Mouse (Mus musculus): ENCODE results near the gene Ltb4r2. TPM values are rescaled to one million over a fixed set of nuclear protein-coding genes. Genes with fewer than 3 reads are reported as not detected.

The Ltb4r2 gene
- polyA plus RNA-seq, 1 experiment = 0.06 TPM

DNA sequence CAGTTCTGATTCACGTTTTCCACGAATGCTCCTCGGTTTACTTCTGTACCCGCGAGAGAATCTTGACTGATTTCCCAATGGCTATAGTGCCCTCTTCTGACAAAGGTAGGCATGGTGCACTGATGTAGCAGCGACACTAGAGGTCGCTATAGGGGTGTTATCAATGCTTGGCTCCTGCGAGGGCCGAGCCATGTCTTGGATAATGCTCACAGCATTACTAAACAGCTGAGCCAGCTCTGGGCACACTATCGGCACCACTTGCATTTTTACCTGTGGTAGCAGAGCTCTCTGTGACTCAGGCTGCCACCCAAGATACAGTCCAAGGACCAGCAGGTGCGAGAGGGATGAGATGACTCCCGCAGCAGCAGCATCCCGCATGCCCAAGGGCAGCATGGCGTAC, 20.1 kb downstream of the Ltb4r2 start:
- no peak for DNase-seq (ENCODE audit: low spot score)

- DNase-seq (ENCODE audit: low spot score) = no peak
These were observed 21.2 kb downstream of the Ltb4r2 start for GRCm38 (mm10) chr14:55782361-55782960.

DNA sequence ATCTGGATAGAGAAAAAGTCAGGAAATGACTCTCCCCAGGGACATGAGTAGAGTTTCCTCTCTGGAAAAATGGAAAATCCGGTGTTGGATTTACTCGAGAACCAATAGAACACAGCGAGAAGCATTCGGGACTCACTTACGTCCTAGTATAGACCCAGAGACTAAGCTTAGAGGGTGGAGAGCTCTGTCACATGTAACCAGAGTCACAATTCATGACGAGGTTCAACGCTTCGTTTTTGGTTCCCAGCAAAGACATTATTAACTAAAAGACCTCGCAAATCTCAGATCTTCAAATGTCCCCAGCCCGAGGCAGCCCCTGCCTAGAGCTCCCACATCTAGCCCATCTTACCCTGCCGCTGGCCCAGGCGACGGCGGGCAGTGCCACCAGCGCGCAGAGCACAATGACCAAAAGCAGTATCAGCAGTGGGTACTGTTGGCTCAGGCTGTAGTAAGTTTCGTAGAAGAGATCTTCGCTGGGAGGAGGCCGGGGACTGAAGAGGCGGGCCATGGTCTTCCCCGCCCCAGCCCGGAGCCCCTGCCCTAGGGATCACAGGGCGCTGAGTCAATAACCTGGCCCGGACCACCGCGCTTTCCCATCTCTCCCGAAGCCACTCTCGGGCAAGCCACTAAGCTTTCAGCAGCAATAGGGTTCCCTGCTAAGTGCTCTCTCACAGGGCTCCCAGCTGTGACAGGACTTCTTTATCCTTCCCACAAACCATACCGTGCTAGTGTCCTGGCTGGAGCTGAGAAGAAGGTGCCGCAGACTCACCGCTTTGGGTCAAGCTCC, 22.1 kb downstream of the Ltb4r2 start:
- no peak for DNase-seq (ENCODE audit: low spot score)

DNA sequence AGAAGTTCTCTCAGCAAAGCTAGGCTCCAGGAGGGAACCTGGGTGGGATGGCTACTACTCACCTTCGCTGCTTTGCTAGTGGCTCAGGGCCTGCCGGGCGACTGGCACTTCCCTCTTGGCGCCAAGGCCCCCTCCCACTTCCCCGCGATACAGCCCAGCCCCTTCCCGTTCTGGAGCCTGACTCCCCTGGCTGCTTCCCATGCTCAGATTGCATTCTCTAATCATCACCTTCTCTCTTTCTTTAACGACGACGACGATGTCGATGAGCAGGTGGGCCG, 22.7 kb downstream of the Ltb4r2 start, which contains the start of gene Adcy4:
TSS of gene Adcy4 (minus strand) at position 138 of the 278 bp plus-strand sequence.
- no peak for DNase-seq (ENCODE audit: low spot score)

DNA sequence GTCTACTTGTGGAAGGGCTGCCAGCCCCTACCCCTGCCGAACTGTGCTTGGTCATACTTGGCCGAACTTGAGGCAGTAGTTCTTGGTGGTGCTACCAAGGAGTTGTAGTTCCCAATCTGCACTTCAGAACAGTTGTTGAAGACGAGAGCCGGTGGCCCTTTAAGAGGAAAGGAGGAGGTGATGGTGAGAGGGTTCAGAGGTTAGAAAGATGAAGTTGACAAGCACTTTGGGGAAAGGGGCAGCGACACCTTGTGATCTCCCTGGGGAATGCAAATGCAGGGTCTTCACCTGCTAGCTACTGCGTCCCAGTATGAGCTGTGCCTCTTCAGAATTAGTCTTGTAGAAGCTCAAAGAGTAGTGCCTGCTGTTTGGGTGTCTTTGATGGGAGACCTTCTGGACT, 24.0 kb downstream of the Ltb4r2 start:
- no peak for DNase-seq (ENCODE audit: low spot score)

GRCm38 (mm10) chr14:55787731-55788130, 26.5 kb downstream of the Ltb4r2 start:
- DNase-seq (ENCODE audit: low spot score) = no peak

GRCm38 (mm10) chr14:55788256-55789050, 27.2 kb downstream of the Ltb4r2 start, which contains the start of gene Ripk3:
Gene Ripk3 (minus strand): TSS chr14:55788865.
- DNase-seq (ENCODE audit: low spot score) = no peak

GRCm38 (mm10) chr14:55793461-55793860, 32.2 kb downstream of the Ltb4r2 start:
- no peak for DNase-seq (ENCODE audit: low spot score)

GRCm38 (mm10) chr14:55793946-55794345, 32.7 kb downstream of the Ltb4r2 start:
- DNase-seq (ENCODE audit: low spot score) = no peak

- DNase-seq (ENCODE audit: low spot score) = no peak
These were observed 34.3 kb downstream of the Ltb4r2 start for GRCm38 (mm10) chr14:55795380-55796163.

Other genes with a start within 250 kb of the Ltb4r2 start
- gene Nrl, start 236.4 kb upstream of the Ltb4r2 start, polyA plus RNA-seq (2012; rRNA removed) = not detected in 2 replicates
- gene Pck2, start 221.2 kb upstream of the Ltb4r2 start, polyA plus RNA-seq (2012; rRNA removed) = 44.7 and 52.2 TPM in 2 replicates
- gene Dcaf11, start 201.4 kb upstream of the Ltb4r2 start, polyA plus RNA-seq (2012; rRNA removed) = 87.0 and 88.2 TPM in 2 replicates
- gene A730061H03Rik, start 201.0 kb upstream of the Ltb4r2 start, polyA plus RNA-seq (2012; rRNA removed) = 0.55 and 1.1 TPM in 2 replicates
- 0.25 TPM in 1 of 2 replicates, not detected in the other for gene Fitm1, start 185.8 kb upstream of the Ltb4r2 start, polyA plus RNA-seq (2012; rRNA removed)
- 136 and 167 TPM in 2 replicates for gene Psme1, start 183.3 kb upstream of the Ltb4r2 start, polyA plus RNA-seq (2012; rRNA removed)
- gene Emc9, start 176.1 kb upstream of the Ltb4r2 start, polyA plus RNA-seq (2012; rRNA removed) = 19.3 and 21.2 TPM in 2 replicates
- gene Psme2, start 170.3 kb upstream of the Ltb4r2 start, polyA plus RNA-seq (2012; rRNA removed) = 134 and 144 TPM in 2 replicates
- gene Rnf31, start 169.7 kb upstream of the Ltb4r2 start, polyA plus RNA-seq (2012; rRNA removed) = 15.7 and 20.4 TPM in 2 replicates
- 29.5 and 35.1 TPM in 2 replicates for gene Irf9, start 157.9 kb upstream of the Ltb4r2 start, polyA plus RNA-seq (2012; rRNA removed)
- 2.8 and 3.3 TPM in 2 replicates for gene Rec8, start 143.4 kb upstream of the Ltb4r2 start, polyA plus RNA-seq (2012; rRNA removed)
- gene Ipo4, start 125.5 kb upstream of the Ltb4r2 start, polyA plus RNA-seq (2012; rRNA removed) = 79.9 and 83.8 TPM in 2 replicates
- gene Gm49378, start 123.5 kb upstream of the Ltb4r2 start, polyA plus RNA-seq (2012; rRNA removed) = 0.89 and 1.7 TPM in 2 replicates
- gene Tm9sf1, start 117.6 kb upstream of the Ltb4r2 start, polyA plus RNA-seq (2012; rRNA removed) = 46.6 and 47.0 TPM in 2 replicates
- 1.1 and 1.4 TPM in 2 replicates for gene Tssk4, start 111.2 kb upstream of the Ltb4r2 start, polyA plus RNA-seq (2012; rRNA removed)
- 37.0 and 42.4 TPM in 2 replicates for gene Mdp1, start 100.9 kb upstream of the Ltb4r2 start, polyA plus RNA-seq (2012; rRNA removed)
- 28.1 and 32.9 TPM in 2 replicates for gene Gmpr2, start 89.5 kb upstream of the Ltb4r2 start, polyA plus RNA-seq (2012; rRNA removed)
- 250 and 278 TPM in 2 replicates for gene Nedd8, start 89.3 kb upstream of the Ltb4r2 start, polyA plus RNA-seq (2012; rRNA removed)
- gene Tinf2, start 79.6 kb upstream of the Ltb4r2 start, polyA plus RNA-seq (2012; rRNA removed) = 19.2 and 22.9 TPM in 2 replicates
- gene Tgm1, start 47.5 kb upstream of the Ltb4r2 start, polyA plus RNA-seq (2012; rRNA removed) = 1.1 and 1.4 TPM in 2 replicates
- gene Rabggta, start 39.2 kb upstream of the Ltb4r2 start, polyA plus RNA-seq (2012; rRNA removed) = 25.9 and 34.6 TPM in 2 replicates
- 75.5 and 83.1 TPM in 2 replicates for gene Dhrs1, start 15.7 kb upstream of the Ltb4r2 start, polyA plus RNA-seq (2012; rRNA removed)
- 13.8 TPM in 2 replicates for gene Nop9, start 15.7 kb upstream of the Ltb4r2 start, polyA plus RNA-seq (2012; rRNA removed)
- 0.18 and 0.25 TPM in 2 replicates for gene Cideb, start 3.0 kb upstream of the Ltb4r2 start, polyA plus RNA-seq (2012; rRNA removed)
- 1.6 and 1.7 TPM in 2 replicates for gene Ltb4r1, start 4.5 kb downstream of the Ltb4r2 start, polyA plus RNA-seq (2012; rRNA removed)
- 7.2 and 9.4 TPM in 2 replicates for gene Adcy4, start 22.7 kb downstream of the Ltb4r2 start, polyA plus RNA-seq (2012; rRNA removed)
- 7.0 and 8.9 TPM in 2 replicates for gene Ripk3, start 27.4 kb downstream of the Ltb4r2 start, polyA plus RNA-seq (2012; rRNA removed)
- 37.9 and 44.3 TPM in 2 replicates for gene Nfatc4, start 61.7 kb downstream of the Ltb4r2 start, polyA plus RNA-seq (2012; rRNA removed)
- 6.2 and 11.2 TPM in 2 replicates for gene Nynrin, start 92.6 kb downstream of the Ltb4r2 start, polyA plus RNA-seq (2012; rRNA removed)
- gene Cbln3, start 123.0 kb downstream of the Ltb4r2 start, polyA plus RNA-seq (2012; rRNA removed) = 0.22 and 0.45 TPM in 2 replicates
- 26.2 and 26.8 TPM in 2 replicates for gene Khnyn, start 123.5 kb downstream of the Ltb4r2 start, polyA plus RNA-seq (2012; rRNA removed)
- gene Sdr39u1, start 138.9 kb downstream of the Ltb4r2 start, polyA plus RNA-seq (2012; rRNA removed) = 54.6 and 63.6 TPM in 2 replicates
- gene Cma1, start 183.2 kb downstream of the Ltb4r2 start, polyA plus RNA-seq (2012; rRNA removed) = 8.6 and 9.9 TPM in 2 replicates
- gene Cma2, start 189.6 kb downstream of the Ltb4r2 start, polyA plus RNA-seq (2012; rRNA removed) = 0.07 TPM in 1 of 2 replicates, not detected in the other

Data from urinary bladder, adult 2 months (tissue).